Mouse (Mus musculus): ENCODE results near the gene Rc3h2. TPM values are rescaled to one million over a fixed set of nuclear protein-coding genes. Genes with fewer than 3 reads are reported as not detected.

Rc3h2 gene
- 23.2 and 27.2 TPM in 2 replicates for polyA plus RNA-seq (2014; fragmentation: Nextera tagmentation; extraction: Ambion mirVana)

DNA sequence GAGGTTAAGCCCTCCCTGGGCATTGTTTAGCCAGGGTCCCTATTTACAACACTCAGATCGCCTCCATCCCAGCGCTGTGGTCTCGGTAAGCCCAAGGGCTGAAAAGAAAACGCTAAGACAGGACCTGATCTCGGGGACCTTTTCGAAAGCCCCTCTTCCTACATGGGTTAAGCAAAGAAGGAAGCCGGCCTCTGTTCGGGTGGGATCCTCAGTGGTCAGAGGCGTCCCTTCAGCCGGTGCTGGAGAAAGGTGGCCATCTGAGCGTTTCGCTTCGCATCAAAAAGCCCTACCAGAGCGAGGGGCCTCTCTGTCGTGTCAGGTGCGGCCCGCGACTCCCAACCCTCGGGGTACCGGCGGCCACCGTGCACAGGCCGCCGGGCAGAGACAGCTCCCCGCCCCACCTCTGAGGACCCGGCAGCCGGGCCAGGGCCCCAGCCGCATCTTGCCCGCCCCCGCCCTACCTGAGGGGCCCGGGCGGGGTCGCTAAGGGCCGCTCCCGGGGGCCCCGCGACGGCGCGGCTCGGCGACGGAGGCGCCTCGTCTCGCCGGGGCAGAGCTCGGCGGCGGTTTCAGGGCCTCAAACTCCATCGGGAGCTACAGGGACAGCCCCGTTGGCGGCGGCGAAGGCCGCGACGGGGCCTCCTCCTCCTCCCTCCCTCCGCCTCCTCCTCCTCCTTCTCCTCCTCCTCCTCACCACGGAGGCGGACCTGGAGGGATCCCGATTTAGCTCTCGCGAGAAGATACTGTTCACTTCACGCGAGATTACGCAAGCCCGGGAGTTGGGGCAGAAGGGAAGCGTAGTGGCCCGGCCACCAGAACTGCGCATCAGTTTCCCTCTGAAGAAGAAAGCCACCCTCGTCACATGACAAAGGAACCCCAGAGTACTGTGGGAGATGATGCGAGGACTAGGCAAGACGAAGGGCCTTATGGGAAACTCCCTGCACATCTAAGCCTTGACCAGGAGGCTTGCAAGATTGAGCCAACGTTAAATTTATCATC lies at the start of gene Rc3h2:
Gene Rc3h2, minus strand, starts transcription at position 598 of the 999 bp plus-strand sequence.
- peak within 1 kb of the TSS; percentile 70 for H3K4me2 ChIP-seq (replicated peaks; ENCODE audit: low read depth, low read length)
- no peaks in the 10 kb centered on the region for H3K4me1 ChIP-seq (ENCODE audit: control insufficient read depth, insufficient read depth, low read length)
- H3K9me3 ChIP-seq (ENCODE audit: control insufficient read depth, low read depth, low read length): no peaks in the 10 kb centered on the region
- peak within 1 kb of the TSS; percentile 92 for H3K4me3 ChIP-seq (ENCODE audit: low read depth, low read length)
- H3K9ac ChIP-seq (replicated peaks; ENCODE audit: low read depth, low read length): peak within 1 kb of the TSS; percentile 98
- peak; percentile 99 for ATAC-seq (ENCODE audit: insufficient number of reproducible peaks, insufficient read depth, low FRiP score, low read depth)
- H3K27ac ChIP-seq (ENCODE audit: low read length): peak within 1 kb of the TSS; percentile 92
- no peaks in the 10 kb centered on the region for H3K27me3 ChIP-seq (ENCODE audit: control insufficient read depth, insufficient read depth, low read length)
- H3K36me3 ChIP-seq (ENCODE audit: control insufficient read depth, insufficient read depth, low read length): peaks cover under 1% of the 10 kb centered on the region; the same call in 1 of the 2 replicates
- WGBS: under 1% methylated on average over 74 of the region's 75 CpGs

DNA sequence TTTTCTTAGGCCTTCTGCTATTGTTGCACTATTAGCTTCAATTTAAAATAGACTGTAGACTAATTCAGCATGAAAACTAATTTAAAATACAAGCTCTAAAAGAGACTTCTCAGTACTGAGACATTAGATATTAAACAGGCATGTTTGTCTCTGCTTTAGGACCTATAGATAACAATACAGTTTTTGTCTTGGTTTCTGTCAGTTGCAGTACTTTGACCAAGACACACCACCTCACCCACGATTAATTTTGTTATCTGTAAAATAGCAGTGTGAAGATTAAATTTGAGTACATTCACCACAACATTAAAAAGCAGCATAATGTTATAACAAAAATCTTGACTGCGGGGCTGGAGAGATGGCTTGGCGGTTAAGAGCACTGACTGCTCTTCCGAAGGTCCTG lies 43.6 kb upstream of the Rc3h2 start:
- Histone ChIP-seq H3K9ac (replicated peaks; ENCODE audit: low read depth, low read length) (no peak overlapping the region), H3K4me1 (ENCODE audit: control insufficient read depth, insufficient read depth, low read length) (no peaks in the 10 kb centered on the region), H3K27ac (ENCODE audit: low read length) (no peak overlapping the region), H3K9me3 (ENCODE audit: control insufficient read depth, low read depth, low read length) (no peaks in the 10 kb centered on the region), H3K27me3 (ENCODE audit: control insufficient read depth, insufficient read depth, low read length) (no peaks in the 10 kb centered on the region), H3K4me2 (replicated peaks; ENCODE audit: low read depth, low read length) (no peak overlapping the region), H3K4me3 (ENCODE audit: low read depth, low read length) (no peak overlapping the region), H3K36me3 (ENCODE audit: control insufficient read depth, insufficient read depth, low read length) (peaks cover 12% of the 10 kb centered on the region; the same call in 1 of the 2 replicates)
- WGBS: 84% methylated on average over 4 of the region's 4 CpGs
- ATAC-seq (ENCODE audit: insufficient number of reproducible peaks, insufficient read depth, low FRiP score, low read depth): no peak

DNA sequence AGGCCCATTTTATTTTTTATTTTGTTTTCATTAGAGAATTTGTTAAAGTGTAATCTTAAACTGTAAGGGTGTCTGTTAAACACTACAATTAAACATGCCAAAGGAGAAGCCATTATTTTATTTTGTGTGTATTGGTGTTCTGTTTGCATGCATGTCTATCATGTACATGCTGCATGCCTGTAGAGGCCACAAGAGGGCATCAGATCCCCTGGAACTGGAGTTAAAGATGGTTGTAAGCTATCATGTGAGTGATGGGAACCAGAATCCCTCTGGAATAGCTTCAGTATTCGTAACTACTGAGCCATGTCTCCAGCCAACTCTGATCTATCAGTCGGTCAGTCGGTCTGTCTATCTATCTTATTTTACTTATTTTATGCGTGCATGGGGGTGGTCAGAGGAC lies 38.0 kb upstream of the Rc3h2 start:
- ATAC-seq (ENCODE audit: insufficient number of reproducible peaks, insufficient read depth, low FRiP score, low read depth): no peak
- Histone ChIP-seq H3K9me3 (ENCODE audit: control insufficient read depth, low read depth, low read length) (no peaks in the 10 kb centered on the region), H3K27me3 (ENCODE audit: control insufficient read depth, insufficient read depth, low read length) (no peaks in the 10 kb centered on the region), H3K4me2 (replicated peaks; ENCODE audit: low read depth, low read length) (no peak overlapping the region), H3K4me3 (ENCODE audit: low read depth, low read length) (no peak overlapping the region), H3K9ac (replicated peaks; ENCODE audit: low read depth, low read length) (no peak overlapping the region), H3K27ac (ENCODE audit: low read length) (no peak overlapping the region), H3K36me3 (ENCODE audit: control insufficient read depth, insufficient read depth, low read length) (no peaks in the 10 kb centered on the region), H3K4me1 (ENCODE audit: control insufficient read depth, insufficient read depth, low read length) (no peaks in the 10 kb centered on the region)
- WGBS: 96% methylated on average over 4 of the region's 4 CpGs

DNA sequence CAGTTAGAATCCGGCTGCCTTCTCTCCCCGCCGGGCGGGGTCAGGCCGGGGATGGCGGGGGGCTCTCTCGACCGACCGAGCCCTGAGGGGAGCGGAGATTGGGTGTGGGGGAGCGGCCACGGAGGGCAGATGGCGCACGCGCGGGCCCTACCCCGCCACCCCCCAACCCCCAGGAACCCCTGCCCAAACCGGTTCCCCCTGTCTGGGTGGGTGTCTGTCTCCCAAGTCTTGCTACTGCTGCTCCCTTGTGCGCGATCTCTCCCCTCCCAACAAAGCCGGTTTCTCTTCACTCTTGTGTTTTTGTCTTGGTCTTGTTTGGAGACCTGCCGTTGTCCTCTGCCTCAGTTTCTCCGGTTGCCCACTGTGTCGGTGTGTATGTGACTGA lies 29.7 kb upstream of the Rc3h2 start:
- no peaks in the 10 kb centered on the region for H3K9me3 ChIP-seq (ENCODE audit: control insufficient read depth, low read depth, low read length)
- ATAC-seq (ENCODE audit: insufficient number of reproducible peaks, insufficient read depth, low FRiP score, low read depth): peak; percentile 91
- H3K27ac ChIP-seq (ENCODE audit: low read length): peak overlapping the region; percentile 86
- WGBS: under 1% methylated on average over 22 of the region's 24 CpGs
- no peaks in the 10 kb centered on the region for H3K27me3 ChIP-seq (ENCODE audit: control insufficient read depth, insufficient read depth, low read length)
- peak overlapping the region; percentile 90 for H3K9ac ChIP-seq (replicated peaks; ENCODE audit: low read depth, low read length)
- H3K4me1 ChIP-seq (ENCODE audit: control insufficient read depth, insufficient read depth, low read length): peaks cover 6% of the 10 kb centered on the region
- H3K36me3 ChIP-seq (ENCODE audit: control insufficient read depth, insufficient read depth, low read length): no peaks in the 10 kb centered on the region
- H3K4me2 ChIP-seq (replicated peaks; ENCODE audit: low read depth, low read length): peak overlapping the region; percentile 84
- peak overlapping the region; percentile 83 for H3K4me3 ChIP-seq (ENCODE audit: low read depth, low read length)

DNA sequence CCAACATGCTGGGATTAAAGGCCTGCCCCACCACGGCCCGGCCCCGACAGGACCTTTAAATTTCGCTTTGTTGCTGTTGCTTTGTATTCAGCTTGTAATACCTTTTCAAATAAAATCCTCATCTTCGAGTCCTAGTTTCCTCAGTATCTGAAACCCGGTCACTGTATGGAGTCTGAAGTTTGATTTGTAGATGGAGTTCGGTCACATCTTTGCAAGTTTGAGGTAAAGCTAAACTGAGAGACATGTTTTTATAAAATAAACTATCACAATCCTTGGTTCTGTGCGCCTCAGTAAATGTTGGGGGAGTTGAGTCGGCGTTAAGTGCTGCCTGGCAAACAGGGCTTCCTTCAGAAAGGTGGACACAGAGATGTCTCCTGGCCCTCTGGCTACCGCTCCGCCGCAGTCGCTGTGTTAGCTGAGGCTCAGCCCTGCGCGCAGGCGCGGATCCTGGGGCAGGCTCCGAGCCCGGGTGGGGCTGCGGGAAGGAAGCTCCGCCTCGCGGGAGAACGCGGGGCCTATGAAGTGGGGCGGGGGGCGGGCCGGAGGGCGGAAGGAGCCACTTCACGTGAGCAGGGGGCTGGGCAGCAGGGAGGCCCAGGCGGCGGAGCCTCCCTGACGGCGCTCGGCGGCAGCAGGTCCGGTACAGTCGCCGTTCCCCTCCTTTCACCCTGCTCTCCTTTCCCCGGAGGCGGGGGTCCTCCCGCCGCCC lies 29.1 kb upstream of the Rc3h2 start:
- H3K4me3 ChIP-seq (ENCODE audit: low read depth, low read length): peak overlapping the region; percentile 83
- peak; percentile 98 for ATAC-seq (ENCODE audit: insufficient number of reproducible peaks, insufficient read depth, low FRiP score, low read depth)
- peak overlapping the region; percentile 86 for H3K27ac ChIP-seq (ENCODE audit: low read length)
- H3K36me3 ChIP-seq (ENCODE audit: control insufficient read depth, insufficient read depth, low read length): no peaks in the 10 kb centered on the region
- peaks cover 6% of the 10 kb centered on the region for H3K4me1 ChIP-seq (ENCODE audit: control insufficient read depth, insufficient read depth, low read length)
- H3K27me3 ChIP-seq (ENCODE audit: control insufficient read depth, insufficient read depth, low read length): no peaks in the 10 kb centered on the region
- 8% methylated on average over 43 of the region's 44 CpGs for WGBS
- H3K9me3 ChIP-seq (ENCODE audit: control insufficient read depth, low read depth, low read length): no peaks in the 10 kb centered on the region
- peak overlapping the region; percentile 90 for H3K9ac ChIP-seq (replicated peaks; ENCODE audit: low read depth, low read length)
- peak overlapping the region; percentile 84 for H3K4me2 ChIP-seq (replicated peaks; ENCODE audit: low read depth, low read length)

DNA sequence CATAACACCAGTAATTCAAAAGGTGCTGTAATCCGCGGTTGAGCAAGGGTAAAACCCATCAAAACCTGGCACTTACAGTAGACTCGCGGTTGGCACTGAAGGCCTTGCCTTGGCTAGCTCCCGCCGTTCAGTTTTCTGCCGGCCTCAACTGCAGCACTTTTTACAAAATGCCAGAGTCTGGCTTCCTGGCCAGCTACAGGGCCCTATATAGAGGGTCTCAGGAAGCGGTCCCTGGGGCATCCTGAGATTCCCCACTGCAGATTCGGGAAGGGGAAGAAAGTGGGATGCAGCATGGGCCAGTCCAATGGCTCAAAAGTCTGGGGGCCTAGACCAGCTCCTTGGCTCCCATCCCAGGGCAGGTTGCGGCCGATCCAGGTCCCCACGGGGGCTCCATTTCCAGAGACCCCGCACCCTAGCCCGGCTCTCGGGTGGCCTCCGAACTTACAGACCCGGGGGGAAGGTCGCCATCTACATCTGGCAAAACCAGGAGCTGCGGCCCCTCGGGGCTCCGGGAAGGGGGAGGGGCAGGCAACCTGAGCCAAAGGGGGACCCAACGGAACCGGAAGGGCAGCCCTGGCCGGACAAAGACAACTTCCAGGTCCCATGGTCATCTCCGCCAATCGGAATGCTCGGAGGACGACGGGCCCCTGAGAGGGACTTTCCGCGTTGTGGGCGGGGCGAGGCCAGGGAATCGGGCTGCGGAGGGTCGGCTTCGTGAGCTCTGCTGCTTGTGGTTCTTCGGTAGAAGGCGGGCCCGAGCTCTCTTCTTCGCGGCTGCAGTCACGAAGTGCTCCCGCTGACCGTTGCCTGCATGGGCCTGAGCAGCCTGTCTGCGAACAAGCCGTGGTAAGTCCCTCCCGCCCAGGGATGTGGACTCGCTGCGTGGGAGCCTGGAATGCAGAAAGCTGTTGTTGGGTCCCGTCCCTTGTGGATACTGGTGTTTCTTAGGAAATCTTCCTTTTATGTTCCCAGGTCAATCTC lies 20.2 kb upstream of the Rc3h2 start, which contains the start of the genes Zbtb26, Zbtb6 and Rabgap1:
Gene Zbtb26, minus strand, starts transcription at position 525 of the 981 bp plus-strand sequence.
Gene Zbtb6, minus strand, starts transcription at position 561 of the 981 bp plus-strand sequence.
Gene Rabgap1, plus strand, starts transcription at position 669 of the 981 bp plus-strand sequence.
- WGBS: under 1% methylated on average over 51 of the region's 51 CpGs
- Histone ChIP-seq H3K36me3 (ENCODE audit: control insufficient read depth, insufficient read depth, low read length) (no peaks in the 10 kb centered on the region), H3K9ac (replicated peaks; ENCODE audit: low read depth, low read length) (peak within 1 kb of the TSS; percentile 90), H3K4me1 (ENCODE audit: control insufficient read depth, insufficient read depth, low read length) (peaks cover 6% of the 10 kb centered on the region; the same call in 1 of the 2 replicates), H3K27me3 (ENCODE audit: control insufficient read depth, insufficient read depth, low read length) (no peaks in the 10 kb centered on the region), H3K4me2 (replicated peaks; ENCODE audit: low read depth, low read length) (peak within 1 kb of the TSS; percentile 76), H3K4me3 (ENCODE audit: low read depth, low read length) (peak within 1 kb of the TSS; percentile 92), H3K27ac (ENCODE audit: low read length) (peak within 1 kb of the TSS; percentile 90), H3K9me3 (ENCODE audit: control insufficient read depth, low read depth, low read length) (no peaks in the 10 kb centered on the region)
- peak; percentile 99 for ATAC-seq (ENCODE audit: insufficient number of reproducible peaks, insufficient read depth, low FRiP score, low read depth)

DNA sequence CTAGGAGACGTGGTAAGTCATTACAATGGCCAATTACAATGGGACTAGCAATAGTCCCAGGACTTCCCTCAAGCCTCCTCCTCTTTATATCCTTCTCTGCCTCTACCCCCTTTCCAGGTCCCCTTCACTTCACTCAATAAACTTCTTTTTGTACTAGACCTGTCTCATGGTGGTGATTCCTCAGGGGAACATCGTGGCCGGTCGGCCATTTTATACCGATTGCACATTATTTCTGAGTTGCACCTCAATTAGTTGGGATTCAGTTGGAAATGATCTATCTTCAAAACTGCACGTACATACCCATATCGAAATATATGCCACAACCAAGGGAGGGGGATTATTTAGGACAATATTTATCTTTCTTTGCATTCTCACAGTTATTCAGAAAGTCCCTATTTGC lies 8.9 kb upstream of the Rc3h2 start:
- Histone ChIP-seq H3K27ac (ENCODE audit: low read length) (peak overlapping the region; percentile 94), H3K9me3 (ENCODE audit: control insufficient read depth, low read depth, low read length) (no peaks in the 10 kb centered on the region), H3K36me3 (ENCODE audit: control insufficient read depth, insufficient read depth, low read length) (peaks cover 5% of the 10 kb centered on the region), H3K4me1 (ENCODE audit: control insufficient read depth, insufficient read depth, low read length) (peaks cover 5% of the 10 kb centered on the region), H3K4me3 (ENCODE audit: low read depth, low read length) (peak overlapping the region; percentile 89), H3K27me3 (ENCODE audit: control insufficient read depth, insufficient read depth, low read length) (no peaks in the 10 kb centered on the region), H3K4me2 (replicated peaks; ENCODE audit: low read depth, low read length) (peak overlapping the region; percentile 74), H3K9ac (replicated peaks; ENCODE audit: low read depth, low read length) (peak overlapping the region; percentile 78)
- WGBS: 32% methylated on average over 7 of the region's 7 CpGs
- no peak for ATAC-seq (ENCODE audit: insufficient number of reproducible peaks, insufficient read depth, low FRiP score, low read depth)
